Comparison of ENCODE assay signal across 24 mouse cellular contexts in the genomic region with DNA sequence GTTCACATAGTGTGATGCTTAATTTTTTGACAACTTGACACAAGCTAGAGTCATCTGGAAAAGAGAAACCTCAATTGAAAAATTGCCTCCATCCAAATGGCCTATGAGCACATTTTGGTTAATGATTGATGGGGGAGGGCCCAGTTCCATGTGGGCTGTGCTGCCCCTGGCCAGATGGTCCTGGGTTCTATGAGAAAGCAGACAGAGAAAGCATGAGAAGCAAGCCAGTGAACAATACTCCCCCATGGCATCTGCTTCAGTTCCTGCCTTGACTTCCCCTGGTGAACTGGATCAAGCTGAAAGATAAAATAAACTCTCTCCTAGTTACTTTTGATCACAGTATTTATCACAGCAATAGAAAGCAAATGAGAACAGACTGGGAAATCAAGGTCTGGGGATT. TPM values are rescaled to one million over a fixed set of nuclear protein-coding genes. Genes with fewer than 3 reads are reported as not detected.
"Had no signal": no experiment of that assay in that cellular context is flagged by ENCODE, and none has a peak within 500 bp of the region (broad histone marks: within the 10 kb centered on the region; RNA-seq: fewer than 3 reads in every experiment).

No protein-coding gene starts in this region.

- H3K27me3 ChIP-seq: limb, embryonic 12.5 days; limb, embryonic 15.5 days; midbrain, embryonic 12.5 days; midbrain, embryonic 15.5 days; neural tube, embryonic 12.5 days; neural tube, embryonic 15.5 days; stomach, embryonic 15.5 days had no signal

- ATAC-seq: liver, postnatal 0 days; lung, postnatal 0 days; midbrain, embryonic 15.5 days had no signal

- H3K36me3 ChIP-seq: limb, embryonic 12.5 days; limb, embryonic 15.5 days; midbrain, embryonic 12.5 days; midbrain, embryonic 15.5 days; neural tube, embryonic 12.5 days; neural tube, embryonic 15.5 days; stomach, embryonic 15.5 days had no signal

- H3K4me1 ChIP-seq: limb, embryonic 12.5 days; limb, embryonic 15.5 days; midbrain, embryonic 12.5 days; midbrain, embryonic 15.5 days; neural tube, embryonic 12.5 days; neural tube, embryonic 15.5 days; stomach, embryonic 15.5 days had no signal

- H3K4me2 ChIP-seq: limb, embryonic 12.5 days; limb, embryonic 15.5 days; liver, embryonic 11.5 days; lung, embryonic 14.5 days; midbrain, embryonic 12.5 days; midbrain, embryonic 15.5 days; neural tube, embryonic 12.5 days; neural tube, embryonic 15.5 days; stomach, embryonic 15.5 days had no signal

- H3K9ac ChIP-seq: limb, embryonic 12.5 days; limb, embryonic 15.5 days; liver, embryonic 14.5 days; liver, postnatal 0 days; lung, embryonic 14.5 days; midbrain, embryonic 12.5 days; midbrain, embryonic 15.5 days; neural tube, embryonic 12.5 days; neural tube, embryonic 15.5 days; stomach, embryonic 15.5 days had no signal

- H3K4me3 ChIP-seq: limb, embryonic 12.5 days; limb, embryonic 15.5 days; midbrain, embryonic 12.5 days; midbrain, embryonic 15.5 days; neural tube, embryonic 12.5 days; neural tube, embryonic 15.5 days; stomach, embryonic 15.5 days had no signal

- H3K9me3 ChIP-seq: limb, embryonic 12.5 days; limb, embryonic 15.5 days; midbrain, embryonic 12.5 days; midbrain, embryonic 15.5 days; neural tube, embryonic 12.5 days; neural tube, embryonic 15.5 days; stomach, embryonic 15.5 days had no signal

- H3K27ac ChIP-seq: limb, embryonic 12.5 days; limb, embryonic 15.5 days; liver, embryonic 14.5 days; macrophage; midbrain, embryonic 12.5 days; midbrain, embryonic 15.5 days; neural tube, embryonic 12.5 days; neural tube, embryonic 15.5 days; stomach, embryonic 15.5 days had no signal

- DNase-seq: kidney, adult 11 months; kidney, adult 9 months; kidney, postnatal 14 days; kidney, postnatal 4 days; left cerebral cortex, postnatal 4 days; liver, postnatal 0 days; lung, embryonic 14.5 days; right cerebral cortex, adult 18-20 months; right cerebral cortex, postnatal 14 days; right cerebral cortex, postnatal 4 days; thymus, adult 2 months; thymus, postnatal 14 days; thymus, postnatal 4 days had no signal

RNA-seq across cellular contexts. Expression of gene Grin2a, which starts 36.5 kb away (rescaled TPM):
- polyA plus RNA-seq: liver, embryonic 14.5 days; liver, postnatal 0 days; macrophage had no signal
